Mouse (Mus musculus): Measurements from ENCODE around the gene Foxo3. TPM values are rescaled to one million over a fixed set of nuclear protein-coding genes. Genes with fewer than 3 reads are reported as not detected.

The Foxo3 gene
- total RNA-seq (2023): 10 to 100 TPM; 83.8 to 91.9 TPM

GRCm38 (mm10) chr10:42276507-42277345 lies at the start of gene Foxo3:
TSS of gene Foxo3 (minus strand) at chr10:42276755.

Other genes with a start within 250 kb of the Foxo3 start
- 1 to 10 TPM; 1.3 to 1.6 TPM for gene Afg1l, start 201.8 kb upstream of the Foxo3 start, total RNA-seq (2023)
- 100 to 1,000 TPM; 102 to 105 TPM for gene Snx3, start 225.3 kb upstream of the Foxo3 start, total RNA-seq (2023)

Measured in neutrophil, adult 83 days (primary cell).